Mouse (Mus musculus) mouse embryonic stem cell (cell line): Measurements from ENCODE around the gene Fam120a.

Experiments used
- in situ Hi-C, 2 experiments: fragments of 300-500 bp; cut with MboI; formaldehyde crosslinking; loops; 1 replicate in 1 of 2; 3 replicates in 1 of 2; pipeline ENCODE4 v1.14.3; 2019 to 2020; ENCODE audit warnings: low sequenced_read_pairs in 2 of 2, low pct_unique_long_range_greater_than_20kb in 1 of 2, mixed read lengths in 1 of 2; ENCODE audit not compliant: unreplicated experiment in 1 of 2

Fam120a gene

DNA sequence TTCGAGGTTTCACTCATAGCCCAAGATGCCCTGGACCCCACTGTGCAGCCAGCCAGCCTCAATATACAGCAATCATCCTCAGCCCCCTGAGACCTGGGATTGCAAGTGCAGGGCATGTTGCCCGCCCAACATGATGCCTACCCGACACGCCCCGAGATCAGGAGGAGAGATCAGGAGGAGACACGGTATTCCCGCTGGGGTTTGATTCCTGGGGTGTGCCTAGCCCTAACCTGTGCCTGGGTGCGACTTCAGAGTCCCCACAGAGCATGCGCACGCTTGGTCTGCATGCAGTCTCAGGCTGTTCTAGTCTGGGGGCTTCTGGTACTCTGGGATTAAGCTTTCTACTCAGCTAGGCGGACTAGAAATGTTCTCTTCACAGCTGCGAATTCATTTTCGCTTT lies 2.7 kb upstream of the Fam120a start:
- in situ Hi-C loops, result no loop called here

GRCm38 (mm10) chr13:48968750-48969088 lies 902 bp upstream of the Fam120a start:
- in situ Hi-C loops, result no loop called here

DNA sequence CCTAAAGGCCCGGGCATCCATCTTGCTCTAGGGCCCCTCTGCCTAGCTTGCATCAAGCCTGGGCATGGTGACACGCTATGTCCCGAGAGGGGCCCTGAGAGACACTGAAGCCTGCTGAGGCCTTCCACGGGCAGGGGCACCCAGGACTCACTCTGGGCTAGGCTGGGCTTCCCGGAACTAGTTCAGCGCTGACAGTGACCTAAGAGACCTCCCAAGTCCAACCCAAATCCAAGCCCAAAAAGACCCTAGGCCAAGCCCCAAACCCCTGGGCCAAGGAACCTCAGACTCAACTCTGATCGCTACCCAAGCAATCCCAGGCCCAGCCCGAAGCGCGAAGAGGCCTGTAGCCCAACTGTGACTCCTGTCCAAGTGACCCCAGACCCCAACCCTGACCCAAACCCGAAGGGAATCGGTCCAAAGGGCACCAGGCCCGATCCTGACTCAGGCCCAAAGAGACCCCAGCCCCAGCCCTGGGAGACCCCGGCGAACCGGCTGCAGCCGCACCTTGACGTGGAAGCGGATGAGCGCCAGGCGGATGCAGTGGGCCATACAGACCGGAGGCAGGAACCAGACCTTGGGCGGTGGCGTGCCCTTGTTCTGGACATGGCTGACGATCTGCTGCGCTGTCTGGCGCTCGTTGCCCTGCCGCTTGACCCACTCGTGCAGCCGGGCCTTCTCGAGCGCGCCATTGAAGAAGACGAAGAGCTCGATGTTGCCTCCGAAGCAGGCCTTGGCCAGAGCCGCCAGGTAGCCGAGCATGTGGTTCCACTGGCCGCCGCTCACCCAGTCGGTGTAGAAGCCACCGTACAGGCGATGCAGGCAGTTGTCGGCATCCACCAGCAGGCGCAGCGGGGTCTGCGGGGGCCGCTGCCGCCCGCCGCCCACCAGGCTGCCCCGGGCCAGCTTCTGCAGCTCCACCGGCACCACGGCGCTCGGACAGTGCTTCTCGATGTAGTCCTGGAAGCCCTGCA lies 681 bp downstream of the Fam120a start:
- in situ Hi-C loops, result no loop called here

GRCm38 (mm10) chr13:48965559-48966525 lies 2.0 kb downstream of the Fam120a start:
- in situ Hi-C loops, result no loop called here

DNA sequence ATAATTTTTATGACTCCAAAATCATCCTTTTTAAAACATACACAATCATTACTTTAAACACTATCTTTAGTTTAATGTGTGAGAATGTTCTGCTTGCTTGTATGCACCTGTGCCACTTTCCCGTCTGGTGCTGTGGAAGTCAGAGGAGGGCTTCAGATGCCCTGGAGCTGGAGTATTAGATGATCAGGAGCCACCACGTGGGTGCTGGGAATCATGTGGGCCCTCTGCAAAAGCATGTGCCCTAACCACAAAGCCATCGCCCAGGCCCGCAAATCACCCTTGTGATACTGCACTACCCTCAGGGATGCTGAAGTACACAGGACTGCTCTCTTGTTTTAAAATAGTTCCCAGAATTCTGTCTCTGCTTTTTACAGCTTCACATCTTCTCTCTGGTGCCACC lies 3.0 kb downstream of the Fam120a start:
- in situ Hi-C loops, result no loop called here

DNA sequence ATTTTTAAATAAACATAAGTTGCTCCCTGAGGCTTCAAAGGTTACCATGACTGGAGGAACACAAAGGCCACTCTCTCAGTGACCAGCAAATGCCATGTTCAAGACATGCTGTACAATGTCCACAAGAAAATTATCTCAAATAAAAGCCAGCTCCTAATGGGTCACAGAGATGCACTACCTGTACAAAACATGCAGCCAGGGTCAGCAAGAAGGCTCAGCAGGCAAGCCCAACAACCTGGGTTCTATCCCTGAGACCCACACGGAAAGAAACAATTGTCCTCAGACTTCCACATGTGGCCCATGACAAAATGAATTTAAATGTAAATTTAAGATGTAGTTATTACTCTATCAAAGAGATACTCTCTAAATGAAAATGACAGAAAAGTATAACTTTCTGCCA lies 4.7 kb downstream of the Fam120a start:
- in situ Hi-C loops, result no loop called here

- in situ Hi-C loops, result no loop called here
These were observed 5.3 kb downstream of the Fam120a start for GRCm38 (mm10) chr13:48962519-48962918.

GRCm38 (mm10) chr13:48958608-48959007 lies 9.2 kb downstream of the Fam120a start:
- in situ Hi-C loops, result no loop called here

GRCm38 (mm10) chr13:48954825-48955224 lies 13.0 kb downstream of the Fam120a start:
- in situ Hi-C loops, result no loop called here

DNA sequence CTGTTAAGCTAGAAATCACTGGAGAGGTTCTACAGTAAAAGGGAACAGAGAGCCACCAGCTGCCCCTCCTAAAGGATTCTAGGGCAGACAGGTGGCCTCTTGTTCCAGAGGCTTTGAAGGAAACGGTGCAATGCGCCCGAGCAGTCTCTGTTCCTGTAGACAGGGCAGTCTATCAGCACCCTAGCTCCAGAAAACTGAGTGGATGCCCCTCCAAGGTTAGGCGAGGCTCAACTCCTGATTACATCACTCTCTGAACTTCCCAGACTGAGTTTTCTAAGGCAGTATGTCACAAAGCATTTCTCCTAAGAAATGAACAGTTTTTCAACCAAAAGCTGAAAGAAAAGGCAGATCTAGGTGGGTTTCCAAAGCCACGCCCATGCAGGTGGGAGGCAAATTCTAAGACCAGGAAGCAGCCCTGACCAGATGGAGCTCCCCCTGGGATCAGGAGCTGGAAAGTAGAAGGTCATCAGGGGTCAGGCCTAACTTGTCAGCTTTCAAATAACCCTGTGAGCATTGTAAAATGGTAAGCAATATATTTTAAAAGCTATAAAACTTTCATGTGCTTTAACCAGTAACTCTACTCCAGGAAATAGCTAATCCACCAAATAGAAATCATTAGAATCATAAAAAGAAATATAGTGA lies 17.1 kb downstream of the Fam120a start:
- in situ Hi-C loops, result no loop called here

DNA sequence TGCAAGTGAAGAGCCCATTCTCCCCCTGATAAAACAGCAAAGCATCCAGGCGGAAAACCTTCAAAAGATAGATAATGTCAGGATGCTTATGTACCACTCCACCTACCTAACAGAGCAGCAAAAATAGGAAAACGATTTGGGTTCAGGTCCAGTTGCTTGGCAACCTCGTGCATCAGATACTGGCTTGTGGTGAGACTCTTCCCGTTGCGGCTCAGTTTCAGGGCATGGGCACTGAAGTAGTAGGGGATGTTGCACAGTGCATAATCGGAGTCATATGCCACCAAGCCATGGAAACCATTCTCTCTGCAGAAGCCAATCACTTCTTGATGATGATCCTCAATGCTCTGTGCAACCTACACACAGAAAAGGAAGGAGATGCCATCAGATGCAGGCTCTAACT lies 18.9 kb downstream of the Fam120a start:
- in situ Hi-C loops, result no loop called here

GRCm38 (mm10) chr13:48944571-48944970 lies 23.2 kb downstream of the Fam120a start:
- in situ Hi-C loops, result no loop called here

DNA sequence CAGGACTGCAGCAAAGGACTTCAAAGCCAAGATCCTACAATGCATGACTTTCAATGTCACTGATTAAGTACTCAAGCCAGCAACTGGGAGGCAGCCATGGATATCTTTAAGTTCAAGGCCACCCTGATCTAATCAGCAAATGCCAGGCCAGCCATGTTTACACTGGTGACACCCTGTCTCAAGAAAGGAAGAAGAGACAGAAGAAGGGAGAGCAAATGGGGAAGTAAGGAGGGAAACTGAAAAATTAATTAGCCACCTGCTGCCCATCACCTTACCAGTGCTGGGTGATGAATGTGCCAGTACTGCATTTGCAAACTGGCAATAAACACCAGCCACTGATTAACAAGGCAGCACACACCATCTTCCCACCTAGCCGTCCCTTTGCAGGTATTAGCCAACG lies 25.3 kb downstream of the Fam120a start:
- in situ Hi-C loops, result no loop called here

GRCm38 (mm10) chr13:48941773-48942172 lies 26.0 kb downstream of the Fam120a start:
- in situ Hi-C loops, result no loop called here

GRCm38 (mm10) chr13:48934597-48934996 lies 33.2 kb downstream of the Fam120a start:
- in situ Hi-C loops, result no loop called here

GRCm38 (mm10) chr13:48932692-48933091 lies 35.1 kb downstream of the Fam120a start:
- in situ Hi-C loops, result no loop called here

- in situ Hi-C loops, result no loop called here
These were observed 36.1 kb downstream of the Fam120a start for GRCm38 (mm10) chr13:48931687-48932086.

- in situ Hi-C loops, result no loop called here
These were observed 36.6 kb downstream of the Fam120a start for GRCm38 (mm10) chr13:48931232-48931631.
